Mouse (Mus musculus): ENCODE measurements around the gene Ccnc. TPM values are rescaled to one million over a fixed set of nuclear protein-coding genes. Genes with fewer than 3 reads are reported as not detected.

Gene Ccnc
- 28.6 and 37.3 TPM in 2 replicates for polyA plus RNA-seq (2015; fragmentation: Nextera tagmentation; extraction: Ambion mirVana)

DNA sequence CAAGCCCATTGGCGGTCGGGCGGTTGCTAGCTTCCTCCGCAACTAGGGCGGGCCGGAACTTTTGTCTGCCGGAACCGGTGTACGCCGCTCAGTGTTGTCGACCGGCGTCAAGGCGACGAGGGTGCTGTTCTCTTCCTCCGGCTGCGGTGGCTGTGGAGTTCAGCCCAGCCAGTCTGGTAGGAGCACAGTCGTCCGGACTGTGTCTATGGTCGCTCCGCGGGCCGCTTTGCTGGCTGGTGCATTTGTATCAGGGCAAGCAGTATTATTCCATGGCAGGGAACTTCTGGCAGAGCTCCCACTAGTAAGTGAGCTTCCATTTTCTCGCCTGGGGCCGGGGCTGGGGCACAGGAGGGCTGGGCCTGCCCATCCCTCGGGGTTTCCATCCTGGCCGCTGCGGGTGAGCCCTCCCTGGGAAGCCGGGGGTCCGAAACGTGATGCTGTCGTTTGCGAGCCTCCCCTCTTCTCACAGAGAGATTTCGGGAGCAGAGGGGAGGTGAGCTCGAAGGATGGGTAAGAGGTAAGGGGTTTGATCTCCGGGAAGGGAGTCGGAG lies at the start of gene Ccnc:
Ccnc (plus strand) TSS at position 87 of the 551 bp plus-strand sequence.

DNA sequence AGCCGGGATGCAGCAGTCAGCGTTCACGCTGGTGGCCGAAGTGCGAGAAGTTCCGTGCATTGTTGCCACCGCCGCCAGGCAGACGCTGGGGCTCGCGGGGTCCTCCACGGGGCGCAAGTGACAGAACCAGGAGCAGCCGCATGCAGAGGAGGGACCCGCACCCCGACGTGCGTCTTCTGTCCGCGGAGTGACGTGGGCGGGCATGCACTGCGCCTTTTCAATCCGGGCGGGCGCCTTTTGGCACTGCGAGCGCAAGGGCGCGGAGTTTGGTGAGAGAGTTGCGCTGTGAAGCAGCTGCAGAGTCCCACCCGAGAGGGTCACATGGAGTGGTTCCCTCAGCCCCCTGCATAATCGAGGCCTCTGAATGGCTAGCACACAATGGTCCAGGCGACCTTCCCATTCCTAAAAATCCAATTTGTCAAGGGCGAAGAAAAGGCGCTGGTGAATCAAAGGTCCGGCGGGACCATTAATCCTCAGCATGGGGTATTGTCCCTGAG lies 41.9 kb upstream of the Ccnc start, which contains the start of gene Prdm13:
Prdm13 (minus strand) TSS at position 369 of the 497 bp plus-strand sequence.

DNA sequence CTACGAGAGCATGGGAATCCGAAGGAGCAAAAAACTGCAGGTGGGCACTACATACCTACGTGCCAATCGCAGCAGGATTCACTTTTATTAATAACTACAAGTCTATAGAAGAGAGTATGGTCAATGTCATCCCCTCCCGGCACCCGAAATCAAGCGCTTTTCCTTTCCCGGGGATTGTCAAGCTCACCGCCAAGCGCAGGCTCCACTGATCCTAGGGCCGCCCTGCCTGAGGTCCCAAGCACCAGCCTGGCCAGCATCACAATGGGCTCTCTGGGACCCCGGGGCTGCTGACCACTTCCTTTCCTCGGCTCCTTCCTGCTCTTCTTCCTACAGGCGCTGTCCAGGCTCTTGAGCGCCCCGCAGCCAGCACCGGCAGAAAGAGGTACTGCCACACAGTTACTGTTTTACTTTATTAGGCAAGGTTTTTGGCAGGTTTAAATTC lies 39.4 kb downstream of the Ccnc start, which contains the start of the genes Usp45 and Tstd3:
Usp45 (plus strand) TSS at position 294 of the 442 bp plus-strand sequence.
Tstd3 (minus strand) TSS at position 350 of the 442 bp plus-strand sequence.

Other genes with a start within 250 kb of the Ccnc start
- not detected in 2 replicates for gene Prdm13, start 41.7 kb upstream of the Ccnc start, polyA plus RNA-seq (2015; fragmentation: Nextera tagmentation; extraction: Ambion mirVana)
- 4.8 and 4.9 TPM in 2 replicates for gene Usp45, start 39.5 kb downstream of the Ccnc start, polyA plus RNA-seq (2015; fragmentation: Nextera tagmentation; extraction: Ambion mirVana)
- 61.5 and 65.9 TPM in 2 replicates for gene Tstd3, start 39.5 kb downstream of the Ccnc start, polyA plus RNA-seq (2015; fragmentation: Nextera tagmentation; extraction: Ambion mirVana)
- 52.0 and 54.6 TPM in 2 replicates for gene Pnisr, start 119.9 kb downstream of the Ccnc start, polyA plus RNA-seq (2015; fragmentation: Nextera tagmentation; extraction: Ambion mirVana)
- gene Coq3, start 152.0 kb downstream of the Ccnc start, polyA plus RNA-seq (2015; fragmentation: Nextera tagmentation; extraction: Ambion mirVana), result 13.3 and 14.1 TPM in 2 replicates
- gene Faxc, start 203.6 kb downstream of the Ccnc start, polyA plus RNA-seq (2015; fragmentation: Nextera tagmentation; extraction: Ambion mirVana), result 6.4 and 7.7 TPM in 2 replicates

All from urinary bladder, postnatal 0 days (tissue).